Mouse (Mus musculus): ENCODE measurements around the gene Phactr1.

GRCm38 (mm10) chr13:43144720-43145418 lies 464.4 kb downstream of the Phactr1 start:
- TF ChIP-seq CEBPB (IDR thresholded peaks at IDR 0.05; ENCODE audit: insufficient read depth, poor library complexity, severe bottlenecking) (no peak), POLR2A (IDR thresholded peaks at IDR 0.05; ENCODE audit: insufficient read length, low read depth) (no peak), POLR2AphosphoS2 (IDR thresholded peaks at IDR 0.05; ENCODE audit: insufficient read length, low read depth) (no peak), E2F4 (IDR thresholded peaks at IDR 0.05; ENCODE audit: insufficient read depth) (no peak), TCF3 (IDR thresholded peaks at IDR 0.05; ENCODE audit: insufficient read length, low read depth) (no peak)
